In the genomic region with DNA sequence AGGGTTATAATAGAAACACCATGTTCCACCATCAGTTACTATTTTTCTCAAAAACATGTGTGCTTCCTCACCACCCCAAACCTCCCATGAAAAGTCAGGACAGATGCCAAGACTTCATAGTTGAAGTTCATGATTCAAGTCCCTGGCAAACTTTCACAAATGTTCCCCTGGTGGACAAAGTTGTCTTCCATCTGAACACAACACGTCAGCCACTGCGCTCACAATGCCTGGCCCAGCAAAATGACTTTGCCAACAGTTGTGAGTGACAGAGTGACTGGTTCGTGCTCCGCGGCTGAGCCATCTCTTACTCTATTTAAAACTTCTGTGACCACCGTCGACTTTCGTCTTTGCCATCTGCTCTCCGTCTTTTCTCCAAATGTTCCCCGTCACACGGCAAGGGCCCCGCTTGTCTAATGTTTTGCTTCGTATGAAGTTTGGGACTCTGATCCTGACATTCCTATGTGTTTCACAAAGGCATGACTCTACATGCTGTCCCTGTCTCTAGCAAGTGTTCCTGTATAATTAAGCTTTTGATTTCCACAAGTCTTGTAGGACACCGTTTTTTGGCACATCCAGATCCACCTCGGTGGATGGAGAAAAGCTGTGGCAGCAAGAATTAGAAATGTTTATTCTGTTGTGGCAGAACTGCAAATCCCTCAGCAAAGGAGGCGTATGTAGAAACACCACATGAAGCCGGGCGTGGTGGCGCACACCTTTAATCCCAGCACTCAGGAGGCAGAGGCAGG, we compare ENCODE assay signal across 11 mouse cellular contexts.
DNase-seq lines count a peak whose midpoint lies in the region; ATAC-seq lines count a peak whose summit lies in the region.
"Had no signal": no experiment of that assay in that cellular context is flagged by ENCODE, and none has a peak within 500 bp of the region (broad histone marks: within the 10 kb centered on the region; RNA-seq: fewer than 3 reads in every experiment).

No protein-coding gene starts in this region.

- no peak overlapping the region for H3K4me3 ChIP-seq in kidney, embryonic 15.5 days (replicated peaks)
- no peak overlapping the region for H3K4me3 ChIP-seq in heart, embryonic 15.5 days
- no peak overlapping the region for H3K4me3 ChIP-seq in neural tube, embryonic 15.5 days (replicated peaks)
- H3K4me3 ChIP-seq: hindbrain, embryonic 12.5 days; liver, embryonic 15.5 days had no signal

- no peak overlapping the region for H3K27ac ChIP-seq in kidney, embryonic 15.5 days
- peak overlapping the region; percentile 23; the same call in 1 of the 2 replicates for H3K27ac ChIP-seq in heart, embryonic 15.5 days
- no peak overlapping the region for H3K27ac ChIP-seq in neural tube, embryonic 15.5 days (replicated peaks)
- H3K27ac ChIP-seq: hindbrain, embryonic 12.5 days; liver, embryonic 15.5 days had no signal

- no peaks in the 10 kb centered on the region for H3K9me3 ChIP-seq in kidney, embryonic 15.5 days (replicated peaks)
- no peaks in the 10 kb centered on the region for H3K9me3 ChIP-seq in heart, embryonic 15.5 days (replicated peaks)
- H3K9me3 ChIP-seq in neural tube, embryonic 15.5 days (replicated peaks), result no peaks in the 10 kb centered on the region
- H3K9me3 ChIP-seq: hindbrain, embryonic 12.5 days; liver, embryonic 15.5 days had no signal

- H3K4me1 ChIP-seq in kidney, embryonic 15.5 days, result no peaks in the 10 kb centered on the region
- H3K4me1 ChIP-seq in heart, embryonic 15.5 days (replicated peaks), result no peaks in the 10 kb centered on the region
- H3K4me1 ChIP-seq in neural tube, embryonic 15.5 days, result no peaks in the 10 kb centered on the region
- H3K4me1 ChIP-seq: hindbrain, embryonic 12.5 days; liver, embryonic 15.5 days had no signal

- H3K27me3 ChIP-seq in kidney, embryonic 15.5 days, result no peaks in the 10 kb centered on the region
- H3K27me3 ChIP-seq in heart, embryonic 15.5 days, result no peaks in the 10 kb centered on the region
- H3K27me3 ChIP-seq in neural tube, embryonic 15.5 days (replicated peaks), result no peaks in the 10 kb centered on the region
- H3K27me3 ChIP-seq: hindbrain, embryonic 12.5 days; liver, embryonic 15.5 days had no signal

- no peak overlapping the region for H3K9ac ChIP-seq in kidney, embryonic 15.5 days
- H3K9ac ChIP-seq in heart, embryonic 15.5 days, result no peak overlapping the region
- no peak overlapping the region for H3K9ac ChIP-seq in neural tube, embryonic 15.5 days (replicated peaks)
- H3K9ac ChIP-seq: hindbrain, embryonic 12.5 days; liver, embryonic 15.5 days had no signal

- no peaks in the 10 kb centered on the region for H3K36me3 ChIP-seq in kidney, embryonic 15.5 days
- H3K36me3 ChIP-seq in heart, embryonic 15.5 days, result no peaks in the 10 kb centered on the region
- no peaks in the 10 kb centered on the region for H3K36me3 ChIP-seq in neural tube, embryonic 15.5 days
- H3K36me3 ChIP-seq: hindbrain, embryonic 12.5 days; liver, embryonic 15.5 days had no signal

- H3K4me2 ChIP-seq in kidney, embryonic 15.5 days, result no peak overlapping the region
- H3K4me2 ChIP-seq in heart, embryonic 15.5 days, result no peak overlapping the region
- no peak overlapping the region for H3K4me2 ChIP-seq in neural tube, embryonic 15.5 days
- H3K4me2 ChIP-seq: hindbrain, embryonic 12.5 days; liver, embryonic 15.5 days had no signal

- WGBS in kidney, embryonic 15.5 days, result 80% methylated on average over 19 of the region's 19 CpGs
- WGBS in heart, embryonic 15.5 days, result 79% methylated on average over 19 of the region's 19 CpGs
- 92% methylated on average over 19 of the region's 19 CpGs for WGBS in neural tube, embryonic 15.5 days

- peak; percentile 11 for DNase-seq in kidney, adult 9 months
- peak; percentile 52 for DNase-seq in fat pad, adult 2 months (ENCODE audit: extremely low read depth, low read depth, low spot score)
- peak; percentile 87 for DNase-seq in lung, postnatal 10 days
- no peak for DNase-seq in ovary, postnatal 36 days (ENCODE audit: low spot score)
- DNase-seq: cerebellum, adult 18-20 months; right cerebral cortex, postnatal 4 days had no signal

- no peak for ATAC-seq in kidney, embryonic 15.5 days (replicated peaks; ENCODE audit: low FRiP score)
- ATAC-seq in heart, embryonic 15.5 days (replicated peaks; ENCODE audit: insufficient number of reproducible peaks, insufficient read depth, low FRiP score, low read depth), result 0 out of 2 replicates have a peak, but pooled peaks have one; percentile 39
- ATAC-seq in neural tube, embryonic 15.5 days (ENCODE audit: low FRiP score), result no peak
